Mouse (Mus musculus) midbrain, embryonic 12.5 days (tissue): Measurements from ENCODE around the gene Irf3. TPM values are rescaled to one million over a fixed set of nuclear protein-coding genes. Genes with fewer than 3 reads are reported as not detected.

Source experiments
- ATAC-seq: fragments of 200-750 bp; cut with Nextera tagmentation; 2 replicates; pipeline ENCODE4 v1.8.0; 2017; ENCODE audit warnings: low read depth, moderate TSS enrichment, moderate library complexity; ENCODE audit not compliant: low FRiP score
- H3K27ac ChIP-seq: fragments of 300-500 bp; sonication (generic); replicated peaks from 2 replicates; pipeline ENCODE4 v1.5.1; 2016; ENCODE audit warnings: mild to moderate bottlenecking
- H3K27me3 ChIP-seq: fragments of 300-500 bp; sonication (generic); 2 replicates; pipeline ENCODE4 v1.6.1; 2016; ENCODE audit warnings: mild to moderate bottlenecking
- H3K36me3 ChIP-seq: fragments of 300-500 bp; sonication (generic); 2 replicates; pipeline ENCODE4 v1.6.1; 2016
- H3K4me1 ChIP-seq: fragments of 300-500 bp; sonication (generic); 2 replicates; pipeline ENCODE4 v1.6.1; 2016
- H3K4me2 ChIP-seq: fragments of 300-500 bp; sonication (generic); replicated peaks from 2 replicates; pipeline ENCODE4 v1.6.1; 2016; ENCODE audit warnings: mild to moderate bottlenecking, moderate library complexity
- H3K4me3 ChIP-seq: fragments of 300-500 bp; sonication (generic); 2 replicates; pipeline ENCODE4 v1.5.1; 2016; ENCODE audit warnings: mild to moderate bottlenecking
- H3K9ac ChIP-seq: fragments of 300-500 bp; sonication (generic); replicated peaks from 2 replicates; pipeline ENCODE4 v1.6.1; 2016; ENCODE audit warnings: mild to moderate bottlenecking, moderate library complexity
- H3K9me3 ChIP-seq: fragments of 300-500 bp; sonication (generic); 2 replicates; pipeline ENCODE4 v1.6.1; 2016; ENCODE audit warnings: mild to moderate bottlenecking
- WGBS: fragments of 180-500 bp; shearing (Covaris S2); methylation state at CpG from one replicate; pipeline ENCODE4 v1.1.7; 2016; 5-methylcytosine and 5-hydroxymethylcytosine counted together
- polyA plus RNA-seq: library from polyadenylated mRNA; unstranded; fragments of >200 nt; fragmentation: Nextera tagmentation; extraction: Ambion mirVana; gene quantifications from 2 replicates; pipeline ENCODE4 v1.2.1, GENCODE M21; 2016

Gene Irf3
- polyA plus RNA-seq, result 66.7 and 70.6 TPM in 2 replicates

DNA sequence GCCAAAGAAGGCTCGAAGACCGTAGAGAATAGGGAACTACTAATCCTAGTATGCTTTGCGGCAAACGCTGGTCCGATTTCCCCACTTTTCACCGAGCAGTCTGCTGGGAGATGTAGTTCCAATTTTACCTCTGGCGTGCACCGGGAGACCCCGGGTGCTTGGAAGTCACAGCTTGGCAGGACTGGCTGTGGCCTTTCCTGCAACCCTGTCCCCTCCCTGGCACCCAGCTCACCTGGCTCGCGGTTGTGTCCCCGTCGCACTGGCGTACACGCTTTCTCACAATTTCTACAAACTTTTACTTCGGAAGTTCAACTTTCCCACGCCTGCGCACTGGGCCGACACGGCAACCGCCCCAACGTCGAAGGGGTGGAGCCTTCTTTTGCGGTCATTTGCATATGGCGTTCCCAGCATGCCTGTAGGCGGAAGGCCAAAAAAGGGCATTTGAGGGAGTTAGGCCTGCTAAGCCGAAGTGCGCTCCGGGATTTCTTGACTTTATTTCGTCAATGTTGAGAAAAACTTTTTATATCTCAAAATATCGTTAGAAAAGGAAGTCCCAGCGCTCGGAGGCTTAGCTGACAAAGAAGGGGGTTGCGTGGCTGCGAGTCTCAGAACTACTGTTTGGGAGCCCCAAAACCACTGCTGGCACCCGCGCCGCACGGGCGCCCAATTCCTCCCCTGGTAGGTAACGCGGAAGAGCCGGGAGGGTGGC is at the start of gene Irf3:
Gene Irf3 (plus strand): TSS at position 418 of the 709 bp plus-strand sequence.
- Histone ChIP-seq H3K4me2 (peak within 1 kb of the TSS; percentile 79), H3K4me1 (peaks cover 37% of the 10 kb centered on the region), H3K9me3 (no peaks in the 10 kb centered on the region), H3K27me3 (no peaks in the 10 kb centered on the region), H3K27ac (peak within 1 kb of the TSS; percentile 80), H3K36me3 (peaks cover 45% of the 10 kb centered on the region), H3K9ac (peak within 1 kb of the TSS; percentile 82), H3K4me3 (peak within 1 kb of the TSS; percentile 68)
- under 1% methylated on average over 43 of the region's 43 CpGs for WGBS
- peak; percentile 90 for ATAC-seq

DNA sequence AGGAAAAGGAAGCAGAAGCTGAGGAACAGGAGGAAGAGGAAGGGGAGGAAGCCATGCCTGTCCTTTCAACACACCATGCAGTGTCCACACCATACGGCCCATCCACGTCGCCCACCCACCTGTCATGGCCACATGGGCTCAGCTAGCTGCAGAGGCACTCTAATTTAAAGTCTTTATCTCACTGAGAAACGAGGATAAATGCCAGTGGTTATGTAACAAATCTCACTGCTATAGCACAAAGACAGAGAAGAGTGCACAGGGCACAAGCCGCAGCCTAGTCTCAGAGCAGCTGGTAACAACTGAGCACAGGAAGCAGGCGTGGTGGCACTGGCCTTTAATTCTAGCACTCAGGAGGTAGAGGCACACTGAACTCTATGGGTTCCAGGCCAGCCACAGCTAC is 47.5 kb upstream of the Irf3 start:
- Histone ChIP-seq H3K4me2 (no peak overlapping the region), H3K4me1 (peaks cover 13% of the 10 kb centered on the region; the same call in 1 of the 2 replicates), H3K27ac (no peak overlapping the region), H3K4me3 (no peak overlapping the region), H3K27me3 (peaks cover 44% of the 10 kb centered on the region), H3K36me3 (no peaks in the 10 kb centered on the region), H3K9me3 (no peaks in the 10 kb centered on the region), H3K9ac (no peak overlapping the region)
- WGBS, result 76% methylated on average over 6 of the region's 6 CpGs
- no peak for ATAC-seq

GRCm38 (mm10) chr7:44951960-44952359 is 45.5 kb upstream of the Irf3 start:
- H3K4me1 ChIP-seq, result peaks cover 13% of the 10 kb centered on the region; the same call in 1 of the 2 replicates
- H3K27ac ChIP-seq, result no peak overlapping the region
- peak; percentile 32 for ATAC-seq
- H3K9me3 ChIP-seq, result no peaks in the 10 kb centered on the region
- H3K9ac ChIP-seq, result 0 out of 2 replicates have a peak overlapping the region, but pooled peaks have one; percentile 57
- H3K36me3 ChIP-seq, result no peaks in the 10 kb centered on the region
- H3K4me3 ChIP-seq, result peak overlapping the region; percentile 46
- WGBS, result 0% methylated on average over 10 of the region's 10 CpGs
- H3K27me3 ChIP-seq, result peaks cover 44% of the 10 kb centered on the region
- peak overlapping the region; percentile 73 for H3K4me2 ChIP-seq

DNA sequence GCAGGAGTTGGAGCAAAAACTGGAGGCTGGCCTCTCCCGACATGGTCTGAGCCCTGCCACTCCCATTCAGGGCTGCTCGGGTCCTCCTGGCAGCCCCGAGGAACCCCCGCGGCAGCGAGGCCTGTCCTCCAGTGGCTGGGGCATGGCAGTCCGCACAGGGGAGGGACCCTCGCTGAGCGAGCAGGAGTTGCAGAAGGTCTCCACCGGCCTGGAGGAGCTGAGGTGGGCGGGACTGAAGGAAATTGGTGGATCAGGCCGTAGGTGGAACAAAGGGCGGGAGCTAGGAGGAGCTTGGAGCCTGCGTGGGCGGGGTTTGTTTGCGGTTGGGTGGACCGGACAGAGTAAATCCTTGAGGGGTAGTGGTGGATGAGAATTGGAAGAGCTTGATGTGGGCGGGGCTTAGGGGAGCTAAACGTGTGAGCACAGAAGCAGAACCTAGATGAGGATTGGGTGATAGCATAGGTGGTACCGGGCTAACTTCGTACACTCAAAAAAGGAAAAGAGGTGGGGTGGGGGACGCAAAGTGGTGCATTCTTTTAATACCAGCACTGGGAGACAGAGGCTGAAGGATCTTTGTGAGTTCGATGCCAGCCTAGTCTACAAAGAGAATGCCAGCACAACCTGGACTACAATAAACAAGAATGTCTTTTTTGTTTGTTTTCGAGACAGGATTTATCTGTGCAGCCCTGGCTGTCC is 44.7 kb upstream of the Irf3 start:
- Histone ChIP-seq H3K4me3 (peak overlapping the region; percentile 46), H3K36me3 (no peaks in the 10 kb centered on the region), H3K9me3 (no peaks in the 10 kb centered on the region), H3K27me3 (peaks cover 44% of the 10 kb centered on the region), H3K4me1 (peaks cover 13% of the 10 kb centered on the region; the same call in 1 of the 2 replicates), H3K4me2 (peak overlapping the region; percentile 73), H3K9ac (peak overlapping the region; percentile 57), H3K27ac (peak overlapping the region; percentile 20; the same call in 1 of the 2 replicates)
- 7% methylated on average over 24 of the region's 24 CpGs for WGBS
- ATAC-seq, result peak; percentile 79

GRCm38 (mm10) chr7:44953561-44953960 is 43.9 kb upstream of the Irf3 start:
- no peak overlapping the region for H3K27ac ChIP-seq
- no peaks in the 10 kb centered on the region for H3K9me3 ChIP-seq
- WGBS, result 58% methylated on average over 14 of the region's 14 CpGs
- H3K4me1 ChIP-seq, result peaks cover 13% of the 10 kb centered on the region; the same call in 1 of the 2 replicates
- peaks cover 38% of the 10 kb centered on the region for H3K27me3 ChIP-seq
- H3K36me3 ChIP-seq, result 0 out of 2 replicates have a peak, but pooled peaks cover 2% of the 10 kb centered on the region
- no peak overlapping the region for H3K4me2 ChIP-seq
- H3K4me3 ChIP-seq, result no peak overlapping the region
- no peak for ATAC-seq
- H3K9ac ChIP-seq, result 0 out of 2 replicates have a peak overlapping the region, but pooled peaks have one; percentile 20

- Histone ChIP-seq H3K9ac (no peak overlapping the region), H3K4me2 (no peak overlapping the region), H3K27me3 (peaks cover 34% of the 10 kb centered on the region), H3K4me1 (peaks cover 13% of the 10 kb centered on the region; the same call in 1 of the 2 replicates), H3K36me3 (peaks cover 9% of the 10 kb centered on the region; the same call in 1 of the 2 replicates), H3K9me3 (no peaks in the 10 kb centered on the region), H3K27ac (no peak overlapping the region), H3K4me3 (no peak overlapping the region)
- ATAC-seq, result no peak
- 80% methylated on average over 12 of the region's 12 CpGs for WGBS
These were observed 43.2 kb upstream of the Irf3 start for GRCm38 (mm10) chr7:44954091-44954885.

GRCm38 (mm10) chr7:44955628-44956027 is 41.8 kb upstream of the Irf3 start:
- H3K9me3 ChIP-seq, result no peaks in the 10 kb centered on the region
- H3K4me2 ChIP-seq, result no peak overlapping the region
- H3K36me3 ChIP-seq, result peaks cover 18% of the 10 kb centered on the region; the same call in 1 of the 2 replicates
- H3K27ac ChIP-seq, result no peak overlapping the region
- no peak overlapping the region for H3K4me3 ChIP-seq
- H3K4me1 ChIP-seq, result peaks cover 13% of the 10 kb centered on the region; the same call in 1 of the 2 replicates
- no peak for ATAC-seq
- 60% methylated on average over 5 of the region's 5 CpGs for WGBS
- no peak overlapping the region for H3K9ac ChIP-seq
- H3K27me3 ChIP-seq, result peaks cover 21% of the 10 kb centered on the region

DNA sequence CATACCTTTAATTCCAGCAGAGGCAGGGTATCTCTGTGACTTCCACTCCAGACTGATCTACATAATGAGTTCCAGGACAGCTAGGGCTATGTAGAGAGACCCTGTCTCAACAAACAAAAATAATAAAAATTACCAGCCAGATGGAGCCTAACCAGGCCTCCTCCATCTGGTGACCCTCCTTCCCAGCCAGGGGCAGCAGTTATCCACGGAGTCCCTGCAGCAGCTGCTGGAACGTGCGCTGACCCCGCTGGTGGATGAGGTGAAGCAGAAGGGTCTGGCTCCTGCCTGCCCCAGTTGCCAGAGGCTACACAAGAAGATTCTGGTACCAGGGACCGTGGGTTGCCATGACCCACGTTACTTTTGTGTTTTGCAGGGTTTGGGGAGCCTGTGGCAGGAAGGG is 41.2 kb upstream of the Irf3 start:
- Histone ChIP-seq H3K27me3 (peaks cover 15% of the 10 kb centered on the region), H3K36me3 (peaks cover 24% of the 10 kb centered on the region), H3K9ac (no peak overlapping the region), H3K4me2 (no peak overlapping the region), H3K4me3 (no peak overlapping the region), H3K9me3 (no peaks in the 10 kb centered on the region), H3K4me1 (peaks cover 13% of the 10 kb centered on the region; the same call in 1 of the 2 replicates), H3K27ac (no peak overlapping the region)
- WGBS, result 58% methylated on average over 6 of the region's 6 CpGs
- no peak for ATAC-seq

GRCm38 (mm10) chr7:44957183-44957835 is 40.1 kb upstream of the Irf3 start:
- H3K27ac ChIP-seq, result no peak overlapping the region
- 77% methylated on average over 20 of the region's 20 CpGs for WGBS
- no peak for ATAC-seq
- H3K4me3 ChIP-seq, result no peak overlapping the region
- no peak overlapping the region for H3K4me2 ChIP-seq
- no peak overlapping the region for H3K9ac ChIP-seq
- peaks cover 33% of the 10 kb centered on the region for H3K36me3 ChIP-seq
- no peaks in the 10 kb centered on the region for H3K9me3 ChIP-seq
- peaks cover 4% of the 10 kb centered on the region for H3K27me3 ChIP-seq
- H3K4me1 ChIP-seq, result peaks cover 6% of the 10 kb centered on the region; the same call in 1 of the 2 replicates

- H3K4me2 ChIP-seq, result no peak overlapping the region
- H3K4me3 ChIP-seq, result no peak overlapping the region
- WGBS, result 64% methylated on average over 7 of the region's 7 CpGs
- H3K4me1 ChIP-seq, result no peaks in the 10 kb centered on the region
- no peaks in the 10 kb centered on the region for H3K9me3 ChIP-seq
- H3K27ac ChIP-seq, result no peak overlapping the region
- H3K9ac ChIP-seq, result no peak overlapping the region
- no peaks in the 10 kb centered on the region for H3K27me3 ChIP-seq
- H3K36me3 ChIP-seq, result peaks cover 42% of the 10 kb centered on the region
- ATAC-seq, result no peak
These were observed 39.2 kb upstream of the Irf3 start for GRCm38 (mm10) chr7:44958208-44958607.

DNA sequence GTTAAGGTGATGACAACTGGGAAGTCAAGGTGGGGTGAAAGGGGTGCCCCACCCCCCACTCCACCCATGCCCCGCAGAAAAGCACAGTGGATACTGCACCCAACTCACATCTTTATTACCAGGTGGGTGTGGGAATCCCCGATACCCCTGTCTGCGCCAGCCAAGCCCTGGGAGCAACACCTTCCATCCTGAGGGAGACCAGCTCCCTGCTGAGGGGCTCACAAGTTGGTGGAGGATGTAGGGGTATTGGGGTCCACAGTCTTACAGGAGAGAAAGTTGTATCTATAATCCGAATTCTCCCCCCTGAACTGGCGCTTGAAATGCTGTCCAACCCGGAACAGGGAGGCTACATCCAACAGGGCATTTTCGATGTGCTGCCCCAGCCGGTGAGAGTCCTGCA is 38.2 kb upstream of the Irf3 start:
- H3K4me3 ChIP-seq, result no peak overlapping the region
- H3K4me1 ChIP-seq, result no peaks in the 10 kb centered on the region
- no peak overlapping the region for H3K27ac ChIP-seq
- H3K9ac ChIP-seq, result no peak overlapping the region
- 88% methylated on average over 8 of the region's 8 CpGs for WGBS
- H3K9me3 ChIP-seq, result no peaks in the 10 kb centered on the region
- H3K36me3 ChIP-seq, result peaks cover 50% of the 10 kb centered on the region
- H3K4me2 ChIP-seq, result no peak overlapping the region
- no peak for ATAC-seq
- H3K27me3 ChIP-seq, result no peaks in the 10 kb centered on the region
